ENCODE assay signal across 10 mouse cellular contexts in genomic region chr9:103212654-103213420, GRCm38 (mm10). TPM values are rescaled to one million over a fixed set of nuclear protein-coding genes. Genes with fewer than 3 reads are reported as not detected.
DNase-seq lines count a peak whose midpoint lies in the region; ATAC-seq and TF ChIP-seq lines count a peak whose summit lies in the region.
"Had no signal": no experiment of that assay in that cellular context is flagged by ENCODE, and none has a peak within 500 bp of the region (broad histone marks: within the 10 kb centered on the region; RNA-seq: fewer than 3 reads in every experiment).

No protein-coding gene starts in this region.

- peak overlapping the region; percentile 8; the same call in 1 of the 2 replicates for H3K4me3 ChIP-seq in hindbrain, postnatal 0 days (ENCODE audit: low read length)
- no peak overlapping the region for H3K4me3 ChIP-seq in hindbrain, embryonic 13.5 days
- peak overlapping the region; percentile 9 to 55; a peak in 3 of 4 replicates for H3K4me3 ChIP-seq in ES-E14 (ENCODE audit: insufficient read depth in 1 of 2, low read depth in 1 of 2, low read length in 2 of 2, poor library complexity in 1 of 2, severe bottlenecking in 1 of 2)
- H3K4me3 ChIP-seq in embryonic fibroblast, embryonic 13.5 days (ENCODE audit: insufficient read depth, low read length) = peak overlapping the region; percentile 24
- peak overlapping the region; percentile 31 for H3K4me3 ChIP-seq in limb, embryonic 15.5 days

- H3K4me1 ChIP-seq in hindbrain, postnatal 0 days (ENCODE audit: insufficient read depth, low read length) = no peaks in the 10 kb centered on the region
- H3K4me1 ChIP-seq in hindbrain, embryonic 13.5 days (replicated peaks) = peaks cover 3% of the 10 kb centered on the region; the same call in 1 of the 2 replicates
- no peaks in the 10 kb centered on the region for H3K4me1 ChIP-seq in ES-E14 (ENCODE audit: control insufficient read depth in 2 of 2, insufficient read depth in 2 of 2, low read length in 2 of 2, poor library complexity in 1 of 2)
- no peaks in the 10 kb centered on the region for H3K4me1 ChIP-seq in embryonic fibroblast, embryonic 13.5 days (ENCODE audit: control insufficient read depth, insufficient read depth, low read length)
- no peaks in the 10 kb centered on the region for H3K4me1 ChIP-seq in limb, embryonic 15.5 days

- no peak for TF ChIP-seq CTCF in hindbrain, postnatal 0 days (IDR thresholded peaks at IDR 0.05; ENCODE audit: low read depth)
- no peak for TF ChIP-seq CTCF in embryonic fibroblast, embryonic 13.5 days (IDR thresholded peaks at IDR 0.05; ENCODE audit: borderline replicate concordance, insufficient read depth, low read length)

- no peak for TF ChIP-seq POLR2A in embryonic fibroblast, embryonic 13.5 days (IDR thresholded peaks at IDR 0.05; ENCODE audit: low read depth, low read length)

- WGBS in hindbrain, postnatal 0 days = 70% methylated on average over 28 of the region's 28 CpGs
- 77% methylated on average over 28 of the region's 28 CpGs for WGBS in hindbrain, embryonic 13.5 days
- WGBS in limb, embryonic 15.5 days = 46% methylated on average over 28 of the region's 28 CpGs

- no peak for ATAC-seq in hindbrain, postnatal 0 days
- ATAC-seq in hindbrain, embryonic 13.5 days (ENCODE audit: low FRiP score) = no peak
- no peak for ATAC-seq in limb, embryonic 15.5 days (ENCODE audit: insufficient number of reproducible peaks, low FRiP score, low TSS enrichment, low read depth)
- ATAC-seq: Patski had no signal

- H3K4me2 ChIP-seq in hindbrain, postnatal 0 days (ENCODE audit: low read depth, low read length) = 0 out of 2 replicates have a peak overlapping the region, but pooled peaks have one; percentile 3
- no peak overlapping the region for H3K4me2 ChIP-seq in hindbrain, embryonic 13.5 days
- H3K4me2 ChIP-seq in limb, embryonic 15.5 days = peak overlapping the region; percentile 42

- H3K9ac ChIP-seq in hindbrain, postnatal 0 days (replicated peaks; ENCODE audit: low read length) = no peak overlapping the region
- H3K9ac ChIP-seq in hindbrain, embryonic 13.5 days = no peak overlapping the region
- no peak overlapping the region for H3K9ac ChIP-seq in ES-E14 (ENCODE audit: insufficient read depth, low read depth, low read length, poor library complexity, severe bottlenecking)
- H3K9ac ChIP-seq in limb, embryonic 15.5 days = no peak overlapping the region
- H3K9ac ChIP-seq: liver, embryonic 14.5 days had no signal

- H3K9me3 ChIP-seq in hindbrain, postnatal 0 days (ENCODE audit: low read length) = no peaks in the 10 kb centered on the region
- H3K9me3 ChIP-seq in hindbrain, embryonic 13.5 days = no peaks in the 10 kb centered on the region
- H3K9me3 ChIP-seq in ES-E14 (ENCODE audit: control insufficient read depth, insufficient read depth, low read depth, low read length) = no peaks in the 10 kb centered on the region
- no peaks in the 10 kb centered on the region for H3K9me3 ChIP-seq in limb, embryonic 15.5 days

- no peaks in the 10 kb centered on the region for H3K27me3 ChIP-seq in hindbrain, postnatal 0 days (ENCODE audit: insufficient read depth, low read length)
- no peaks in the 10 kb centered on the region for H3K27me3 ChIP-seq in hindbrain, embryonic 13.5 days
- H3K27me3 ChIP-seq in limb, embryonic 15.5 days = no peaks in the 10 kb centered on the region

- H3K36me3 ChIP-seq in hindbrain, postnatal 0 days (ENCODE audit: insufficient read depth, low read length) = no peaks in the 10 kb centered on the region
- H3K36me3 ChIP-seq in hindbrain, embryonic 13.5 days = no peaks in the 10 kb centered on the region
- H3K36me3 ChIP-seq in ES-E14 (ENCODE audit: control insufficient read depth, insufficient read depth, low read length, poor library complexity, severe bottlenecking) = no peaks in the 10 kb centered on the region
- H3K36me3 ChIP-seq in limb, embryonic 15.5 days = no peaks in the 10 kb centered on the region

- H3K27ac ChIP-seq in hindbrain, postnatal 0 days = no peak overlapping the region
- no peak overlapping the region for H3K27ac ChIP-seq in hindbrain, embryonic 13.5 days
- H3K27ac ChIP-seq in ES-E14 (ENCODE audit: insufficient read depth, low read depth, low read length, poor library complexity, severe bottlenecking) = no peak overlapping the region
- no peak overlapping the region for H3K27ac ChIP-seq in embryonic fibroblast, embryonic 13.5 days (ENCODE audit: insufficient read depth, low read length)
- H3K27ac ChIP-seq in limb, embryonic 15.5 days = no peak overlapping the region
- H3K27ac ChIP-seq: liver, embryonic 14.5 days had no signal

- no peak for DNase-seq in hindbrain, postnatal 0 days (ENCODE audit: low spot score)
- DNase-seq in ES-E14 (ENCODE audit: low read depth, low spot score) = no peak
- no peak for DNase-seq in thymus, postnatal 36 days
- no peak for DNase-seq in retina, postnatal 1 day

- in situ Hi-C loops in ES-E14 (cut with MboI; ENCODE audit: low sequenced_read_pairs in 2 of 2, unreplicated experiment in 2 of 2) = no loop called here

TF ChIP-seq in ES-E14, 5 proteins besides CTCF, POLR2A, EP300 and RAD21:
- TF ChIP-seq HCFC1 (IDR thresholded peaks at IDR 0.05; ENCODE audit: borderline replicate concordance, insufficient read depth, low read length) = no peak
- no peak for TF ChIP-seq ZC3H11A (IDR thresholded peaks at IDR 0.05; ENCODE audit: borderline replicate concordance, low read depth, low read length)
- TF ChIP-seq ZNF384 (IDR thresholded peaks at IDR 0.05; ENCODE audit: low read depth, low read length) = no peak
- TF ChIP-seq MAFK (IDR thresholded peaks at IDR 0.05; ENCODE audit: insufficient read depth, low read depth, low read length) = no peak

RNA-seq across cellular contexts. Expression of gene Srprb, which starts 10.9 kb away (rescaled TPM):
- 55.3 and 58.1 TPM in 2 replicates for total RNA-seq in hindbrain, postnatal 0 days (2014; rRNA removed)
- polyA plus RNA-seq in hindbrain, postnatal 0 days (2015; fragmentation: Nextera tagmentation; extraction: Ambion mirVana) = 43.1 and 44.3 TPM in 2 replicates
- polyA plus RNA-seq in hindbrain, embryonic 13.5 days (2015; fragmentation: Nextera tagmentation; extraction: Ambion mirVana) = 48.9 and 51.0 TPM in 2 replicates
- total RNA-seq in ES-E14 (2012; rRNA removed) = 75.5 and 93.1 TPM in 2 replicates
- 43.1 and 76.1 TPM in 2 replicates for polyA plus RNA-seq in embryonic fibroblast, embryonic 13.5 days (2011; ENCODE audit: insufficient read length, low read depth, missing spikeins)
- 65.5 and 71.9 TPM in 2 replicates for polyA plus RNA-seq in limb, embryonic 15.5 days (2015; fragmentation: Nextera tagmentation; extraction: Ambion mirVana)

RNA-seq across cellular contexts. Expression of gene Gm20425, which starts 17.3 kb away (rescaled TPM):
- total RNA-seq in hindbrain, postnatal 0 days (2014; rRNA removed) = 0.99 and 3.7 TPM in 2 replicates
- 3.3 and 5.2 TPM in 2 replicates for polyA plus RNA-seq in hindbrain, postnatal 0 days (2015; fragmentation: Nextera tagmentation; extraction: Ambion mirVana)
- polyA plus RNA-seq in hindbrain, embryonic 13.5 days (2015; fragmentation: Nextera tagmentation; extraction: Ambion mirVana) = 3.5 and 4.7 TPM in 2 replicates
- total RNA-seq in ES-E14 (2012; rRNA removed) = 0.04 and 2.0 TPM in 2 replicates
- polyA plus RNA-seq in embryonic fibroblast, embryonic 13.5 days (2011; ENCODE audit: insufficient read length, low read depth, missing spikeins) = 0.33 and 1.4 TPM in 2 replicates
- 2.7 TPM in 1 of 2 replicates, not detected in the other for polyA plus RNA-seq in limb, embryonic 15.5 days (2015; fragmentation: Nextera tagmentation; extraction: Ambion mirVana)
- total RNA-seq: neutrophil, adult 5-6 weeks had no signal
- polyA plus RNA-seq: Patski had no signal

RNA-seq across cellular contexts. Expression of gene Trf, which starts 17.4 kb away (rescaled TPM):
- total RNA-seq in hindbrain, postnatal 0 days (2014; rRNA removed) = 20.2 and 44.2 TPM in 2 replicates
- polyA plus RNA-seq in hindbrain, postnatal 0 days (2015; fragmentation: Nextera tagmentation; extraction: Ambion mirVana) = 42.1 and 45.4 TPM in 2 replicates
- 33.0 and 34.3 TPM in 2 replicates for polyA plus RNA-seq in hindbrain, embryonic 13.5 days (2015; fragmentation: Nextera tagmentation; extraction: Ambion mirVana)
- total RNA-seq in ES-E14 (2012; rRNA removed) = 9.6 and 11.9 TPM in 2 replicates
- polyA plus RNA-seq in embryonic fibroblast, embryonic 13.5 days (2011; ENCODE audit: insufficient read length, low read depth, missing spikeins) = 1.2 and 2.2 TPM in 2 replicates
- 32.7 and 42.1 TPM in 2 replicates for polyA plus RNA-seq in limb, embryonic 15.5 days (2015; fragmentation: Nextera tagmentation; extraction: Ambion mirVana)
- polyA plus RNA-seq: Patski had no signal

Comparison
In these comparisons a context has a peak if more than half of its experiments do, and no peak if none do; other contexts are left out.
1. RNA of gene Trf, which starts 17.4 kb away (polyA plus RNA-seq): 32.7 to 42.1 TPM in limb, embryonic 15.5 days, 42.1 to 45.4 TPM in hindbrain, postnatal 0 days and 33.0 to 34.3 TPM in hindbrain, embryonic 13.5 days; 1.2 to 2.2 TPM in embryonic fibroblast, embryonic 13.5 days; every median in the first group is over 10 times any median in the second.